Mouse (Mus musculus) olfactory bulb, adult 2 months (tissue): ENCODE measurements around the gene Rbm12b1. TPM values are rescaled to one million over a fixed set of nuclear protein-coding genes. Genes with fewer than 3 reads are reported as not detected.
A peak's percentile ranks its signal among the peaks of the same experiment; 100 is the strongest.
"Not testable (repeated sequence)": the region's sequence is repeated elsewhere in the genome, so short reads cannot be mapped to it uniquely, and the experiment has no call there.

Experiments used
- H3K27ac ChIP-seq: fragments of 200-500 bp; 2 replicates; pipeline ENCODE4 v1.5.1; 2012; ENCODE audit warnings: low read depth, low read length; ENCODE audit not compliant: insufficient read depth
- H3K4me1 ChIP-seq: fragments of 200-500 bp; 2 replicates; pipeline ENCODE4 v1.6.1; 2012; ENCODE audit warnings: low read length; ENCODE audit not compliant: control insufficient read depth, insufficient read depth
- H3K4me3 ChIP-seq: fragments of 200-500 bp; 2 replicates; pipeline ENCODE4 v1.5.1; 2012; ENCODE audit warnings: mild to moderate bottlenecking, low read depth, low read length, moderate library complexity; ENCODE audit not compliant: insufficient read depth
- CTCF ChIP-seq: fragments of 200-500 bp; IDR thresholded peaks from 2 replicates; pipeline ENCODE4 v1.5.1; 2012; ENCODE audit warnings: low read depth, mild to moderate bottlenecking, low read length, moderate library complexity; ENCODE audit not compliant: insufficient read depth
- POLR2A ChIP-seq: fragments of 200-500 bp; IDR thresholded peaks from 2 replicates; pipeline ENCODE4 v1.6.1; 2012; ENCODE audit warnings: mild to moderate bottlenecking, low read depth, low read length, moderate library complexity; ENCODE audit not compliant: insufficient read depth
- WGBS: fragments of 180-500 bp; shearing (Covaris S2); methylation state at CpG from one replicate; pipeline ENCODE4 v1.1.7; 2018; 5-methylcytosine and 5-hydroxymethylcytosine counted together
- polyA plus RNA-seq: library from polyadenylated mRNA; stranded (reverse); fragments of >200 nt; gene quantifications from 2 replicates; pipeline ENCODE4 v1.2.4, GENCODE M21; 2012; ENCODE audit warnings: low replicate concordance; ENCODE audit not compliant: missing spikeins, insufficient read depth, insufficient read length

Gene Rbm12b1
- polyA plus RNA-seq, result not detected in 2 replicates

GRCm38 (mm10) chr4:12140141-12140567, at the start of gene Rbm12b1:
TSS of gene Rbm12b1 (plus strand) at chr4:12140264.
- peak; percentile 38; the same call in 1 of the 2 replicates for TF ChIP-seq POLR2A
- not testable (repeated sequence) for H3K4me1 ChIP-seq
- H3K4me3 ChIP-seq, result peak within 1 kb of the TSS; percentile 63
- WGBS, result 3% methylated on average over 17 of the region's 32 CpGs
- peak within 1 kb of the TSS; percentile 78; the same call in 1 of the 2 replicates for H3K27ac ChIP-seq

DNA sequence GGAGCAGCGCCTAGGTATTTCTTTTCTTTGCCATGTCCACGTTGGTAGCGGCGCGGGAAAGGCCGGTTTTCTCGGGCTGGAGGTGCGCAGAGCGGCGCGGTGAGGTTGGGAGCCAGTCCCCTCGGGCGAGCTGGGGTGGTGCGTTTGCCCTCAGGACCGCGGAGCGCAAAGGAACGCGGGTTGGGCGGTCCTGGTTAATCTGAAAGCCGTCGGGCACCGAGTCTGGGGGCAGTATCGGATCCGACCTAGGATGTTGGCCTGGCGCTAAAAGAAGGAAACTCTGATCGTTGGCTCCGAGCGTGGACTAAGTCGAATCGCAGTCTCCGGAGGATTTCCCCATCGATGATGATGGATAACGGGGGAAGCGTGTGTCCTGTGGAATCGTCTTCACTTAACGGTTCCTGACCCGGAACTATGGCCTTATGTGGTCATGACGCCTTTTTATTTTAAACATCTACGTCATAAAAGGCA, 563 bp downstream of the Rbm12b1 start:
- WGBS, result 4% methylated on average over 23 of the region's 40 CpGs
- H3K4me1 ChIP-seq, result not testable (repeated sequence)
- Histone ChIP-seq H3K4me3 (peak overlapping the region; percentile 63), H3K27ac (peak overlapping the region; percentile 78; the same call in 1 of the 2 replicates)

GRCm38 (mm10) chr4:12141516-12141915, 1.5 kb downstream of the Rbm12b1 start:
- H3K27ac ChIP-seq, H3K4me3 ChIP-seq, H3K4me1 ChIP-seq: not testable (repeated sequence)
- WGBS, result 42% methylated on average over 7 of the region's 7 CpGs

GRCm38 (mm10) chr4:12147660-12148059, 7.6 kb downstream of the Rbm12b1 start:
- H3K27ac ChIP-seq, result no peak overlapping the region
- TF ChIP-seq POLR2A (no peak), CTCF (no peak)
- no peaks in the 10 kb centered on the region for H3K4me1 ChIP-seq
- H3K4me3 ChIP-seq, result no peak overlapping the region

DNA sequence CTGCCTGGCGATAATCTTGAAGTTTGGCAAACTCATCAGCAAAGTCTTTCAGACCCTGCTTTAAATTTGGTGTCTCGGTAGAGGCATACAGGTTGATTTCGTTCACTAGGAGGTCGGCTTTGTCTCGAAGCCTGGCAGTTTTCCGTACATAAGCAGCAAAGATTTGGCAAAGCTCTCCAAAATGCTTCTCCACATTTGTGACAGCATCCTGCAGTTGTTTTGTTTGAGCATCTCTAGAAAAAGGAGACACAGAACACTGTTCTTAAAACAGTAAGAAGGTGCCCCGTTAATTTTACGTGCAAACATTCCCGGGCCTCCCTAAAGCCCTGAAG, 30.9 kb downstream of the Rbm12b1 start:
- Histone ChIP-seq H3K27ac (no peak overlapping the region), H3K4me1 (no peaks in the 10 kb centered on the region), H3K4me3 (peak overlapping the region; percentile 85)
- no peak for TF ChIP-seq POLR2A
- no peak for TF ChIP-seq CTCF
- 2% methylated on average over 9 of the region's 9 CpGs for WGBS

DNA sequence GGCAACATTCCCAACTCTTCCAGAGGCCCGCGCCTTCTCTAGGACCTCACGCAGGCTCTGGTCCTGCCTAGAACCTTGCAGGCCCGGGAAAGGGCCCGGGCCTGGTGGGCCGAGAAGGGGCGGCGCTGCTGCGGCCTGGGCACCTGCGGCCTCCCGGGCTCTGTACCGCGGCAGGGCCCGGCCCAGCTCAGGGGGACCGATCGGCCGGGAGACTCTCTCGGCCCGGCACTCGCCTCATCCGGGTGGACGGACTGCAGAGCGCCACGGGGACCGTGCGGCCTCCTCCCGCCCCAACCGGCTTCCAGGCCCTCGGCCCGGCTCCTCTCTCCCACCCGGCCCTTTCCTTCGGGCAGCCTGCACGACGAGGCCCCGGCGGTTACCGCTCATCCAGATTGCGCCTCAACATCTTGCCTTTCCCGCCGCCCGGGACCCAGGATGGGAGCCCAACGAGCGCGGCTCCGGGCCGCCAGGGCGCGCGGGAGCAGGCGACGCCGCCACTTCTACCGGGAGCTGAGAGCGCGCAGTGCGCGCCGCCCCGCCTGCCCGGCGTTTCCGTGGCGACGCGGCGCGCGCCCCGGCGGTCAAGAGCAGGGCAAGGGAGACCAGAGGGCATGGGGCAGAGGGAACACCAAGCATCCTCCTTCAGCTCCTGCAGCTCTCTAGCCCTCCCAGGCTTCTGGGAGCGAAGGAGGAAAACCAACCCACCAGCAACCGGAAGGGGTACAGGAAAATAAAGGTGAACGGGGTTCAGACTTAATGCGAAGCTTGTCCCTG, 31.4 kb downstream of the Rbm12b1 start, which contains the start of gene Fam92a:
TSS of gene Fam92a (minus strand) at position 698 of the 774 bp plus-strand sequence.
- no peaks in the 10 kb centered on the region for H3K4me1 ChIP-seq
- TF ChIP-seq POLR2A (peak; percentile 56), CTCF (peak; percentile 22; the same call in 1 of the 2 replicates)
- peak within 1 kb of the TSS; percentile 85 for H3K4me3 ChIP-seq
- under 1% methylated on average over 74 of the region's 74 CpGs for WGBS
- H3K27ac ChIP-seq, result peak within 1 kb of the TSS; percentile 80

GRCm38 (mm10) chr4:12178992-12179391, 38.9 kb downstream of the Rbm12b1 start:
- no peak for TF ChIP-seq CTCF
- no peak overlapping the region for H3K27ac ChIP-seq
- no peaks in the 10 kb centered on the region for H3K4me1 ChIP-seq
- no peak overlapping the region for H3K4me3 ChIP-seq
- WGBS, result 63% methylated on average over 10 of the region's 10 CpGs

Other genes with a start within 250 kb of the Rbm12b1 start
- gene Gm10604, start 159.0 kb upstream of the Rbm12b1 start, polyA plus RNA-seq, result not detected in 2 replicates
- gene Rbm12b2, start 50.8 kb upstream of the Rbm12b1 start, polyA plus RNA-seq, result not detected in 2 replicates
- gene Fam92a, start 31.8 kb downstream of the Rbm12b1 start, polyA plus RNA-seq, result not detected in 2 replicates